In the genomic region with DNA sequence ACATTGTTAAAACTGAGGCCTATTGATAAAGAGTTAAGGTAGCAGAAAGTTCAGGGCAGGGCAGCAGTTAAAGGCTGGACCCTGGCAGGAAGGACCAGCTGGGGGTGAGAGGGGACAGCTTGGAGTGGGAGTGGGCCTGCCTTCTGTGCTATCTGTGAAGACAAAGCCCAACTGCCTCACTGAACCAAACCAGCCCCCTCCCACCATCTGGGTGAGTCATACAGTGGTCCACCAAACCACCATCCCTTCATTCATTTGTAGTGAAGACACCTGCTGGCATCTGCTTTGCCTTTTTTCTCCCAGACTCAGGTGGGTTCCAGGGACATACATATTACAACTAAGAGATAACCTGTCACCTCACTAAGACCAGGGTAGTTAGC, we compare ENCODE assay signal across 28 mouse cellular contexts. TPM values are rescaled to one million over a fixed set of nuclear protein-coding genes. Genes with fewer than 3 reads are reported as not detected.
DNase-seq lines count a peak whose midpoint lies in the region; ATAC-seq and TF ChIP-seq lines count a peak whose summit lies in the region.
"Had no signal": no experiment of that assay in that cellular context is flagged by ENCODE, and none has a peak within 500 bp of the region (broad histone marks: within the 10 kb centered on the region; RNA-seq: fewer than 3 reads in every experiment).

No protein-coding gene starts in this region.

- H3K79me2 ChIP-seq in heart, adult 2 months (replicated peaks; ENCODE audit: control insufficient read depth, insufficient read depth, low read length): peaks cover 5% of the 10 kb centered on the region

- TF ChIP-seq EP300 in heart, postnatal 0 days (IDR thresholded peaks at IDR 0.05; ENCODE audit: low read depth): no peak
- no peak for TF ChIP-seq EP300 in heart, adult 2 months (IDR thresholded peaks at IDR 0.05; ENCODE audit: insufficient read depth, low read depth, low read length)

- no peaks in the 10 kb centered on the region for H3K27me3 ChIP-seq in heart, embryonic 12.5 days (replicated peaks)
- H3K27me3 ChIP-seq in heart, postnatal 0 days (ENCODE audit: control insufficient read depth, insufficient read depth, low read length): no peaks in the 10 kb centered on the region
- H3K27me3 ChIP-seq in heart, adult 2 months (ENCODE audit: control insufficient read depth, insufficient read depth, low read length): no peaks in the 10 kb centered on the region
- no peaks in the 10 kb centered on the region for H3K27me3 ChIP-seq in intestine, embryonic 15.5 days (replicated peaks)
- H3K27me3 ChIP-seq: embryonic facial prominence, embryonic 15.5 days; forebrain, embryonic 12.5 days; limb, embryonic 15.5 days; stomach, embryonic 15.5 days had no signal

- peak overlapping the region; percentile 30; the same call in 1 of the 2 replicates for H3K4me2 ChIP-seq in heart, embryonic 12.5 days
- peak overlapping the region; percentile 4; the same call in 1 of the 2 replicates for H3K4me2 ChIP-seq in heart, postnatal 0 days (ENCODE audit: low read depth, low read length)
- no peak overlapping the region for H3K4me2 ChIP-seq in intestine, embryonic 15.5 days (replicated peaks)
- H3K4me2 ChIP-seq: embryonic facial prominence, embryonic 15.5 days; forebrain, embryonic 12.5 days; limb, embryonic 15.5 days; lung, embryonic 14.5 days; midbrain, embryonic 11.5 days; stomach, embryonic 15.5 days had no signal

- no peaks in the 10 kb centered on the region for H3K36me3 ChIP-seq in heart, embryonic 12.5 days
- 0 out of 2 replicates have a peak, but pooled peaks cover 1% of the 10 kb centered on the region for H3K36me3 ChIP-seq in heart, postnatal 0 days (replicated peaks; ENCODE audit: control insufficient read depth, insufficient read depth, low read length)
- H3K36me3 ChIP-seq in heart, adult 2 months (ENCODE audit: control insufficient read depth, insufficient read depth, low read length): peaks cover 14% of the 10 kb centered on the region
- no peaks in the 10 kb centered on the region for H3K36me3 ChIP-seq in intestine, embryonic 15.5 days
- H3K36me3 ChIP-seq: forebrain, embryonic 12.5 days; stomach, embryonic 15.5 days had no signal

- H3K9ac ChIP-seq in heart, embryonic 12.5 days: no peak overlapping the region
- 0 out of 2 replicates have a peak overlapping the region, but pooled peaks have one; percentile 5 for H3K9ac ChIP-seq in heart, postnatal 0 days (replicated peaks; ENCODE audit: low read depth, low read length)
- H3K9ac ChIP-seq in heart, adult 2 months (ENCODE audit: low read depth, low read length): no peak overlapping the region
- no peak overlapping the region for H3K9ac ChIP-seq in intestine, embryonic 15.5 days
- H3K9ac ChIP-seq: embryonic facial prominence, embryonic 15.5 days; forebrain, embryonic 12.5 days; forebrain, postnatal 0 days; limb, embryonic 15.5 days; lung, embryonic 14.5 days; stomach, embryonic 15.5 days had no signal

- no peak overlapping the region for H3K4me3 ChIP-seq in heart, embryonic 12.5 days
- H3K4me3 ChIP-seq in heart, postnatal 0 days (ENCODE audit: low read depth, low read length): no peak overlapping the region
- H3K4me3 ChIP-seq in heart, adult 2 months: no peak overlapping the region
- H3K4me3 ChIP-seq in intestine, embryonic 15.5 days (replicated peaks): no peak overlapping the region
- H3K4me3 ChIP-seq: embryonic facial prominence, embryonic 15.5 days; forebrain, embryonic 12.5 days; limb, embryonic 10.5 days; limb, embryonic 15.5 days; stomach, embryonic 15.5 days had no signal

- ATAC-seq in heart, embryonic 12.5 days (ENCODE audit: insufficient number of reproducible peaks, low FRiP score): no peak
- no peak for ATAC-seq in heart, postnatal 0 days (ENCODE audit: insufficient read depth, low read depth)
- no peak for ATAC-seq in intestine, embryonic 15.5 days
- ATAC-seq: forebrain, postnatal 0 days; hindbrain, embryonic 16.5 days; midbrain, embryonic 16.5 days had no signal

- intact Hi-C loops in heart, adult 2 months (cut with DNase I): loop anchor here (10.0 kb wide), 1 partner anchor 253 kb away; the partner anchor contains the start of gene Cpt1a

- no peak for TF ChIP-seq CTCF in heart, postnatal 0 days (IDR thresholded peaks at IDR 0.05; ENCODE audit: low read depth)
- TF ChIP-seq CTCF in heart, adult 2 months (IDR thresholded peaks at IDR 0.05): no peak

- no peaks in the 10 kb centered on the region for H3K9me3 ChIP-seq in heart, embryonic 12.5 days (replicated peaks)
- H3K9me3 ChIP-seq in heart, postnatal 0 days (replicated peaks; ENCODE audit: control insufficient read depth, low read length): no peaks in the 10 kb centered on the region
- no peaks in the 10 kb centered on the region for H3K9me3 ChIP-seq in intestine, embryonic 15.5 days
- H3K9me3 ChIP-seq: embryonic facial prominence, embryonic 10.5 days; embryonic facial prominence, embryonic 15.5 days; forebrain, embryonic 12.5 days; G1E; limb, embryonic 10.5 days; limb, embryonic 15.5 days; stomach, embryonic 15.5 days had no signal

- peaks cover 38% of the 10 kb centered on the region for H3K4me1 ChIP-seq in heart, embryonic 12.5 days (replicated peaks)
- H3K4me1 ChIP-seq in heart, postnatal 0 days (ENCODE audit: control insufficient read depth, insufficient read depth): peaks cover 33% of the 10 kb centered on the region
- H3K4me1 ChIP-seq in heart, adult 2 months (ENCODE audit: control insufficient read depth, insufficient read depth, low read length): peaks cover 7% of the 10 kb centered on the region
- peaks cover 11% of the 10 kb centered on the region; the same call in 1 of the 2 replicates for H3K4me1 ChIP-seq in intestine, embryonic 15.5 days (replicated peaks)

- no peak for TF ChIP-seq POLR2A in heart, adult 2 months (IDR thresholded peaks at IDR 0.05; ENCODE audit: insufficient read depth, low read depth, low read length)

- peak; percentile 51 for DNase-seq in cerebellum, adult 9-10 months
- DNase-seq in cerebellum, postnatal 36 days: no peak
- DNase-seq in heart, postnatal 4 days: no peak
- DNase-seq in heart, postnatal 0 days (ENCODE audit: low spot score): no peak
- no peak for DNase-seq in heart, adult 2 months
- DNase-seq in thymus, postnatal 10 days (ENCODE audit: low spot score in 2 of 2): no peak
- DNase-seq: adrenal gland, adult 8-10 months; cerebellum, postnatal 14 days; forebrain, postnatal 0 days; gastrocnemius, postnatal 14 days; kidney, adult 9 months; kidney, postnatal 10 days; lung, embryonic 14.5 days; lung, postnatal 14 days; right cerebral cortex, postnatal 25 days; thymus, postnatal 14 days had no signal

- peak overlapping the region; percentile 95; the same call in 1 of the 2 replicates for H3K27ac ChIP-seq in heart, embryonic 12.5 days (ENCODE audit: poor library complexity, severe bottlenecking)
- H3K27ac ChIP-seq in heart, postnatal 0 days (ENCODE audit: low read depth): peak overlapping the region; percentile 97
- H3K27ac ChIP-seq in heart, adult 2 months: no peak overlapping the region
- 0 out of 2 replicates have a peak overlapping the region, but pooled peaks have one; percentile 52 for H3K27ac ChIP-seq in intestine, embryonic 15.5 days
- H3K27ac ChIP-seq: embryonic facial prominence, embryonic 15.5 days; forebrain, embryonic 12.5 days; limb, embryonic 15.5 days; stomach, embryonic 15.5 days had no signal

RNA-seq across cellular contexts. Expression of gene Ppp6r3, which starts 2.4 kb away (rescaled TPM):
- 59.5 and 62.7 TPM in 2 replicates for polyA plus RNA-seq in heart, embryonic 12.5 days (2016; fragmentation: Nextera tagmentation; extraction: Ambion mirVana)
- 100 to 1,000 TPM; 108 TPM for total RNA-seq in heart, postnatal 4 days (2021)
- total RNA-seq in heart, postnatal 0 days (2014; rRNA removed; ENCODE audit: low replicate concordance): 58.8 and 90.6 TPM in 2 replicates
- polyA plus RNA-seq in heart, postnatal 0 days (2015; fragmentation: Nextera tagmentation; extraction: Ambion mirVana): 31.1 and 32.4 TPM in 2 replicates
- total RNA-seq in heart, adult 2 months (2021): 10 to 100 TPM; 72.9 to 79.3 TPM
- polyA plus RNA-seq in heart, adult 2 months (2012; rRNA removed): 45.8 and 63.4 TPM in 2 replicates
- polyA plus RNA-seq in intestine, embryonic 15.5 days (2015; fragmentation: Nextera tagmentation; extraction: Ambion mirVana): 46.9 and 51.1 TPM in 2 replicates
